Mouse (Mus musculus): ENCODE results near the gene Gm9573.

GRCm38 (mm10) chr17:35672527-35672926, 46.1 kb upstream of the Gm9573 start:
- TF ChIP-seq CTCF (IDR thresholded peaks at IDR 0.05; ENCODE audit: control insufficient read depth, insufficient read depth, insufficient replicate concordance, low read depth, low read length) (no peak), POLR2A (IDR thresholded peaks at IDR 0.05; ENCODE audit: control insufficient read depth, low read depth, low read length) (no peak)
